Mouse (Mus musculus): ENCODE measurements around the gene Ptpn4.

DNA sequence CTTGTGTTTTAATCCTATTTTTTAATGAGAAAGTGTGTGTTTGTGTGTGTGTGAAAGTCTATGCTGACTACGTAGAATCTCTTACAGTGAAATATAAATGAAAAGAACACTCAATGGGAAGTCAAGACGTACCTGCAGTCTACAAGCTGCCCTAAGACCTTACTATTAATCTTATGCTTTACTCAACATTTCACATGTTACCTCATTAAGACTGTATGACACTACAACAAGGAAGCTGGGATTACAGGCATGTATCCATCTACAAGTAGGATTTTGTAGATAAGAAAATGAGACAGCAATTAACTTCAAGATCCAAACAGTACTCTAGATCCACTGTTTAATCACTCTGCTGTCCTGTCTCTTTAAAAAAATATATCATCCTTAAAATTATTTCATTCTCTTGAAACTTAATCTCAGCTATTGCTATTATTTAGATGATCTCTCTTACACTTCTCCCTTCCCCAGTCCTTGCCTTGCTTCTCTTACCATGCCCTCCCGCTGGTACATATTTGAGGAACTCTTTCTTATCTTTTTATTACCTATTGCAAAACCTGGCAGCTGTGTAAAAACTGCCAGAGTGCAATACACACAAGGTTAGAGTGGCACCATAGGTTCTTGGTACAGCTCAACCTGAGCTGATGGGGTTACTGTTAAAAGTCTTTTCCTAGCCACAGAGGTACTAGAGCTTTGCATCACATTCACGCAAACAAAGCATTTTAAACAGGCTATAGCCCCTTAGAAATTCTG lies 130.8 kb downstream of the Ptpn4 start:
- TF ChIP-seq TAL1 (IDR thresholded peaks at IDR 0.05; ENCODE audit: low read length), result no peak
- no peak for TF ChIP-seq SIN3A (IDR thresholded peaks at IDR 0.05; ENCODE audit: low read length)
- TF ChIP-seq HCFC1 (IDR thresholded peaks at IDR 0.05; ENCODE audit: low read depth, low read length), result no peak
- TF ChIP-seq GATA1 (IDR thresholded peaks at IDR 0.05; ENCODE audit: low read depth, low read length), result peak; percentile 52
- peak; percentile 29 to 50; a peak in 1 of 4 replicates for TF ChIP-seq EP300 (IDR thresholded peaks at IDR 0.05; ENCODE audit: low read depth in 1 of 2, low read length in 2 of 2)
- no peak for TF ChIP-seq JUND (IDR thresholded peaks at IDR 0.05; ENCODE audit: low read depth, low read length)
- no peak for TF ChIP-seq TBP (IDR thresholded peaks at IDR 0.05; ENCODE audit: low read depth, low read length)
- TF ChIP-seq CTCF (IDR thresholded peaks at IDR 0.05 in 2 of 3, conservative IDR thresholded peaks at IDR 0.05 in 1 of 3; ENCODE audit: control insufficient read depth in 1 of 3, insufficient read depth in 1 of 3, low read depth in 2 of 3, low read length in 3 of 3, poor library complexity in 1 of 3, severe bottlenecking in 1 of 3), result no peak
- TF ChIP-seq USF1 (IDR thresholded peaks at IDR 0.05; ENCODE audit: low read depth, low read length), result no peak
- no peak for TF ChIP-seq GABPA (IDR thresholded peaks at IDR 0.05; ENCODE audit: low read depth, low read length)
- no peak for TF ChIP-seq MAX (IDR thresholded peaks at IDR 0.05; ENCODE audit: low read length)
- TF ChIP-seq CHD2 (IDR thresholded peaks at IDR 0.05; ENCODE audit: low read length), result no peak
- TF ChIP-seq POLR2A (IDR thresholded peaks at IDR 0.05; ENCODE audit: control insufficient read depth in 1 of 2, insufficient read depth in 1 of 2, low read depth in 1 of 2, low read length in 2 of 2, poor library complexity in 1 of 2), result no peak

All from MEL (cell line).